Mouse (Mus musculus): ENCODE results near the gene Kdelr3. TPM values are rescaled to one million over a fixed set of nuclear protein-coding genes. Genes with fewer than 3 reads are reported as not detected.

Kdelr3 gene
- polyA plus RNA-seq, 1 experiment from 2014 or later: 5.1 TPM

GRCm38 (mm10) chr15:79545921-79546399, 29.7 kb downstream of the Kdelr3 start:
- under 1% methylated on average over 50 of the region's 52 CpGs for WGBS
- ATAC-seq: peak; percentile 67

DNA sequence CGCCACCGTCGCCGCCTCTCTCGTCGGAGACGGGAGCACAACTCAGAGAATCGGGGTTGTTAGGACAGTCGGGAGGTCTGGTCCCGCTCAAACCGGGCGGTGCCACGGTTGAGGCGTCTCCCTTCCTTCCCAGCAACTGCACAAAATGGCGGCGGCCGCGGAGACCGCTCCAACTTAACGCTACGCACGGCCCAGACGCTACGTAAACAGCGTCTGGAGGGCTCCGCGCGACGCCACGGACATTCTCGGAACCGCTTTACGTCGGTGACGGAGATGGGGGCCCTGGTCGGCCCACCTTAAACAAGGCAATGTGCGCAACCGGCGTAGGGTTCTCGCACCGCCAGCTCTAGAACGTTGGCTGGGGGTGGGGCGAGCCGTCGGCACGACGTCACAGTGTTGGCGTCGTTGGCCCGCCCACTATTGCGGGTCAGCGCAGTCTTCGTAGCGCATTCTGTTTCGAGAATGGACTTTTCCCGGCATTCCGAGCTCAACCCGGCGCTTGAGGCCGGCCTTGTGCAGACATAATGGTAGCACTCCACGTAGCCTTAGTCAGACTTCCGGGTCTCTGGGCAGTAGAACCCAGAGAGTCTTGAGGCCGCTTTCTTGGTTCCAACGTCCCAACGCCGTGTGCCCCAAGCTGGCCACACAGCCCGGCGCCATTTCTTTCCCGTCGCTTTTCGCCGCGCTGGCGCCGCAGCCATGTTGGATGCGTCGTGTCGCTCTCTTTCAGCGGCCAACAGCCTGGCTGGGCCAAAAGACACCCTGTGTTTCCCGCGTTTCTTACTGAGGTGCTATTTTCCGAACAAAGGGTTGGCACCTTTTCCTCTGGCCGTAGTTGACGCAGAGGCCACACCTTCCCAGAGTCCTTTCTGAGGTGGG, 30.4 kb downstream of the Kdelr3 start, which contains the start of gene Ddx17:
TSS of gene Ddx17 (minus strand) at position 332 of the 879 bp plus-strand sequence.
- peak within 1 kb of the TSS; percentile 92 for H3K4me2 ChIP-seq
- H3K27me3 ChIP-seq: no peaks in the 10 kb centered on the region
- peak within 1 kb of the TSS; percentile 95 for H3K4me3 ChIP-seq
- ATAC-seq: peak; percentile 99
- H3K9me3 ChIP-seq (replicated peaks): no peaks in the 10 kb centered on the region
- peak within 1 kb of the TSS; percentile 98 for H3K27ac ChIP-seq
- peaks cover 28% of the 10 kb centered on the region for H3K36me3 ChIP-seq (ENCODE audit: poor library complexity, severe bottlenecking)
- H3K4me1 ChIP-seq: peaks cover 29% of the 10 kb centered on the region
- peak within 1 kb of the TSS; percentile 98 for H3K9ac ChIP-seq
- WGBS: 3% methylated on average over 84 of the region's 84 CpGs

More at GRCm38 (mm10) chr15:79545921-79546399, 29.7 kb downstream of the Kdelr3 start:
- peaks cover 34% of the 10 kb centered on the region for H3K36me3 ChIP-seq (ENCODE audit: poor library complexity, severe bottlenecking)
- no peaks in the 10 kb centered on the region for H3K9me3 ChIP-seq (replicated peaks)
- H3K27ac ChIP-seq: peak overlapping the region; percentile 98
- peak overlapping the region; percentile 92 for H3K4me2 ChIP-seq
- no peaks in the 10 kb centered on the region for H3K27me3 ChIP-seq
- peak overlapping the region; percentile 95 for H3K4me3 ChIP-seq
- peaks cover 29% of the 10 kb centered on the region for H3K4me1 ChIP-seq
- peak overlapping the region; percentile 98 for H3K9ac ChIP-seq

DNA sequence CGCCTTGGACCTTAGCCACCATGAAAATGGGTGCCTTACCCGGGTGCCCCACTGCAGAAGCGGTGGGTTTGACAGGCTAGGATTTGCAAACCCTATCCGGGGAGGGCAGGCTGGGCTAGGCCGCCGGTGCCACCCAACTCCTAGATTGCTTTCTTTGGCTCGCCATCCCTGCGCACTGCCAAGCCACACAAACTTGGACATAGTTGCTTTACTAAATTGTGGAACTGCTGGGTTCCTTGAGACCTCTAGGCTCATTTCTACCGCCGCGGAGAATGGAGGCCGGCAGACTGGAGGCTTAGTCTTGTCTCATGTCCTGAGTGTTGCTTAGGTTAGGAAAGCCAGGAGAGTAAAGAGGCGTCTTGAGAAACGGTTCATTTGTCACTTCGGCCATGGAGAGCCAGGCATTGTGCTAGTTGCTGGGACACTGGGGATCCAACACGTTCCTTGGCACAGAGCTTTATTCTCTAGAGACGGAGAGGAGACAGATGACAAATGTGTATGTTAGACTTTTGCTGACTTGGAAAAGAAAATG, 31.1 kb downstream of the Kdelr3 start:
- Histone ChIP-seq H3K27me3 (0 out of 2 replicates have a peak, but pooled peaks cover 3% of the 10 kb centered on the region), H3K4me2 (peak overlapping the region; percentile 92), H3K4me3 (peak overlapping the region; percentile 95), H3K27ac (peak overlapping the region; percentile 96), H3K4me1 (peaks cover 29% of the 10 kb centered on the region), H3K9ac (peak overlapping the region; percentile 61; the same call in 1 of the 2 replicates), H3K36me3 (ENCODE audit: poor library complexity, severe bottlenecking) (peaks cover 21% of the 10 kb centered on the region), H3K9me3 (replicated peaks) (no peaks in the 10 kb centered on the region)
- WGBS: 79% methylated on average over 17 of the region's 17 CpGs
- no peak for ATAC-seq

DNA sequence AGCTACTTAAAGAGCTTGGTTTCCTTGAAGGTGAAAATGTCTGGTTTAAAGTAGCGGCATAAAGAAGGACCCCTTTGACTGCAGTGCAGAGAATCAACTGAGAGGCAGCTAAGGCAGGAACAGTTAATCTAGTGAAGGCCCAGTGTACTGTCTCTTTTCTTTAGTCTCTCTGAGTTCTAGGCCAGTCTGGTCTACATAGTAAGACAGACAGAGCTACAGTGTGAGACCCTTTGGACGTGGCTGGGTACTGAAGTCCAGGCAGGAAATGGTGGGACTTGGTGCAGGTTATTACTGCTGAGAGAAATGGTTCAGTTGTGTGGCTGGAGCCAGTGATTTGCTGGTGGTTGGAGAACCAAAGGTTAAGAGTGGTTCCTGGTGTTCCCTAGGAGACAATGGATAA, 32.0 kb downstream of the Kdelr3 start:
- no peak overlapping the region for H3K9ac ChIP-seq
- no peaks in the 10 kb centered on the region for H3K9me3 ChIP-seq (replicated peaks)
- H3K27ac ChIP-seq: no peak overlapping the region
- ATAC-seq: no peak
- H3K4me2 ChIP-seq: no peak overlapping the region
- H3K4me1 ChIP-seq: peaks cover 26% of the 10 kb centered on the region
- 96% methylated on average over 2 of the region's 2 CpGs for WGBS
- peaks cover 12% of the 10 kb centered on the region for H3K36me3 ChIP-seq (ENCODE audit: poor library complexity, severe bottlenecking)
- no peak overlapping the region for H3K4me3 ChIP-seq
- H3K27me3 ChIP-seq: 0 out of 2 replicates have a peak, but pooled peaks cover 5% of the 10 kb centered on the region

DNA sequence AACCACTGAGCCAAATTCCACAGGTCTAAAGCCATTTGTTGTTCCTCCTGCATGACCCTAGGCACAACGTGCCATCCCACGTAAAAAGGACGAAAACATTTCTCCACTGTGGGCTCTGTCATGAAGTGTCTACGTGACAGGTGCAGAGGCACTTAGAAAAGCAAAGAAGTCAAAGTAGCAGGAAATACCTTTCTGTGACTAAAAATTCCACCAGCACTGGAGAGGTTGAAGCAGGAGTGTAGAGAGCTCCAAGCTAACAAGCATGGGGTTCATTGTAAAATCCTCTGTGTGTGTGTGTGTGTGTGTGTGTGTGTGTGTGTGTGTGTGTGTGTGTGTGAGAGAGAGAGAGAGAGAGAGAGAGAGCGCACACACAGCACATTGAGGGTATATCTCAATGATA, 36.4 kb downstream of the Kdelr3 start:
- no peaks in the 10 kb centered on the region for H3K9me3 ChIP-seq (replicated peaks)
- no peaks in the 10 kb centered on the region for H3K4me1 ChIP-seq
- 79% methylated on average over 5 of the region's 5 CpGs for WGBS
- no peaks in the 10 kb centered on the region for H3K36me3 ChIP-seq (ENCODE audit: poor library complexity, severe bottlenecking)
- 0 out of 2 replicates have a peak, but pooled peaks cover 5% of the 10 kb centered on the region for H3K27me3 ChIP-seq
- no peak overlapping the region for H3K4me3 ChIP-seq
- H3K27ac ChIP-seq: no peak overlapping the region
- no peak overlapping the region for H3K9ac ChIP-seq
- H3K4me2 ChIP-seq: no peak overlapping the region
- ATAC-seq: no peak

- Histone ChIP-seq H3K27ac (no peak overlapping the region), H3K4me1 (no peaks in the 10 kb centered on the region), H3K4me3 (no peak overlapping the region), H3K4me2 (no peak overlapping the region), H3K36me3 (ENCODE audit: poor library complexity, severe bottlenecking) (no peaks in the 10 kb centered on the region), H3K9ac (no peak overlapping the region), H3K9me3 (replicated peaks) (no peaks in the 10 kb centered on the region), H3K27me3 (no peaks in the 10 kb centered on the region)
- 75% methylated on average over 3 of the region's 3 CpGs for WGBS
- ATAC-seq: no peak
Observed at GRCm38 (mm10) chr15:79559649-79560048, 43.4 kb downstream of the Kdelr3 start.

- no peak overlapping the region for H3K9ac ChIP-seq
- H3K4me3 ChIP-seq: no peak overlapping the region
- H3K27ac ChIP-seq: no peak overlapping the region
- ATAC-seq: no peak
- 89% methylated on average over 9 of the region's 9 CpGs for WGBS
- no peaks in the 10 kb centered on the region for H3K9me3 ChIP-seq (replicated peaks)
- no peak overlapping the region for H3K4me2 ChIP-seq
- no peaks in the 10 kb centered on the region for H3K4me1 ChIP-seq
- no peaks in the 10 kb centered on the region for H3K27me3 ChIP-seq
- no peaks in the 10 kb centered on the region for H3K36me3 ChIP-seq (ENCODE audit: poor library complexity, severe bottlenecking)
Observed at GRCm38 (mm10) chr15:79562417-79562816, 46.2 kb downstream of the Kdelr3 start.

GRCm38 (mm10) chr15:79575543-79576222, 59.5 kb downstream of the Kdelr3 start:
- no peak for ATAC-seq
- H3K9me3 ChIP-seq (replicated peaks): no peaks in the 10 kb centered on the region
- H3K4me3 ChIP-seq: no peak overlapping the region
- H3K27ac ChIP-seq: no peak overlapping the region
- H3K9ac ChIP-seq: no peak overlapping the region
- no peaks in the 10 kb centered on the region for H3K36me3 ChIP-seq (ENCODE audit: poor library complexity, severe bottlenecking)
- no peak overlapping the region for H3K4me2 ChIP-seq
- H3K4me1 ChIP-seq: no peaks in the 10 kb centered on the region
- 55% methylated on average over 1 of the region's 1 CpGs for WGBS
- no peaks in the 10 kb centered on the region for H3K27me3 ChIP-seq

- no peak overlapping the region for H3K27ac ChIP-seq
- H3K4me3 ChIP-seq: no peak overlapping the region
- no peak for ATAC-seq
- H3K4me2 ChIP-seq: no peak overlapping the region
- no peaks in the 10 kb centered on the region for H3K4me1 ChIP-seq
- WGBS: 97% methylated on average over 2 of the region's 2 CpGs
- H3K9me3 ChIP-seq (replicated peaks): no peaks in the 10 kb centered on the region
- no peaks in the 10 kb centered on the region for H3K27me3 ChIP-seq
- H3K9ac ChIP-seq: no peak overlapping the region
- no peaks in the 10 kb centered on the region for H3K36me3 ChIP-seq (ENCODE audit: poor library complexity, severe bottlenecking)
Observed at GRCm38 (mm10) chr15:79576947-79577346, 60.7 kb downstream of the Kdelr3 start.

Small RNA genes lying within 50 kb of the gene (microRNA-seq; reads per million reads assigned to microRNA genes)
- not detected for gene Gm44302

Other genes with a start within 250 kb of the Kdelr3 start
- gene Baiap2l2, start 230.9 kb upstream of the Kdelr3 start, polyA plus RNA-seq (2015; fragmentation: Nextera tagmentation; extraction: Ambion mirVana): 0.63 and 2.1 TPM in 2 replicates
- 24.9 and 29.6 TPM in 2 replicates for gene Pla2g6, start 188.0 kb upstream of the Kdelr3 start, polyA plus RNA-seq (2015; fragmentation: Nextera tagmentation; extraction: Ambion mirVana)
- 1.2 and 1.3 TPM in 2 replicates for gene Maff, start 169.8 kb upstream of the Kdelr3 start, polyA plus RNA-seq (2015; fragmentation: Nextera tagmentation; extraction: Ambion mirVana)
- 29.4 and 31.3 TPM in 2 replicates for gene Tmem184b, start 112.8 kb upstream of the Kdelr3 start, polyA plus RNA-seq (2015; fragmentation: Nextera tagmentation; extraction: Ambion mirVana)
- gene Csnk1e, start 60.8 kb upstream of the Kdelr3 start, polyA plus RNA-seq (2015; fragmentation: Nextera tagmentation; extraction: Ambion mirVana): 200 and 208 TPM in 2 replicates
- gene Kcnj4, start 11.2 kb upstream of the Kdelr3 start, polyA plus RNA-seq (2015; fragmentation: Nextera tagmentation; extraction: Ambion mirVana): not detected in 2 replicates
- gene Ddx17, start 30.3 kb downstream of the Kdelr3 start, polyA plus RNA-seq (2015; fragmentation: Nextera tagmentation; extraction: Ambion mirVana): 61.5 and 66.8 TPM in 2 replicates
- gene Dmc1, start 88.7 kb downstream of the Kdelr3 start, polyA plus RNA-seq (2015; fragmentation: Nextera tagmentation; extraction: Ambion mirVana): 1.4 and 1.5 TPM in 2 replicates
- gene Fam227a, start 142.5 kb downstream of the Kdelr3 start, polyA plus RNA-seq (2015; fragmentation: Nextera tagmentation; extraction: Ambion mirVana): 5.8 and 6.3 TPM in 2 replicates
- gene Cby1, start 142.8 kb downstream of the Kdelr3 start, polyA plus RNA-seq (2015; fragmentation: Nextera tagmentation; extraction: Ambion mirVana): 103 and 109 TPM in 2 replicates
- 288 TPM in 2 replicates for gene Tomm22, start 154.4 kb downstream of the Kdelr3 start, polyA plus RNA-seq (2015; fragmentation: Nextera tagmentation; extraction: Ambion mirVana)
- 17.9 and 18.7 TPM in 2 replicates for gene Josd1, start 171.5 kb downstream of the Kdelr3 start, polyA plus RNA-seq (2015; fragmentation: Nextera tagmentation; extraction: Ambion mirVana)
- 47.2 and 50.9 TPM in 2 replicates for gene Gtpbp1, start 174.4 kb downstream of the Kdelr3 start, polyA plus RNA-seq (2015; fragmentation: Nextera tagmentation; extraction: Ambion mirVana)
- 8.1 and 8.4 TPM in 2 replicates for gene Sun2, start 226.1 kb downstream of the Kdelr3 start, polyA plus RNA-seq (2015; fragmentation: Nextera tagmentation; extraction: Ambion mirVana)